Mouse (Mus musculus): ENCODE data around the gene Xntrpc.
"Not testable (repeated sequence)": the region's sequence is repeated elsewhere in the genome, so short reads cannot be mapped to it uniquely, and the experiment has no call there.

The Xntrpc gene

DNA sequence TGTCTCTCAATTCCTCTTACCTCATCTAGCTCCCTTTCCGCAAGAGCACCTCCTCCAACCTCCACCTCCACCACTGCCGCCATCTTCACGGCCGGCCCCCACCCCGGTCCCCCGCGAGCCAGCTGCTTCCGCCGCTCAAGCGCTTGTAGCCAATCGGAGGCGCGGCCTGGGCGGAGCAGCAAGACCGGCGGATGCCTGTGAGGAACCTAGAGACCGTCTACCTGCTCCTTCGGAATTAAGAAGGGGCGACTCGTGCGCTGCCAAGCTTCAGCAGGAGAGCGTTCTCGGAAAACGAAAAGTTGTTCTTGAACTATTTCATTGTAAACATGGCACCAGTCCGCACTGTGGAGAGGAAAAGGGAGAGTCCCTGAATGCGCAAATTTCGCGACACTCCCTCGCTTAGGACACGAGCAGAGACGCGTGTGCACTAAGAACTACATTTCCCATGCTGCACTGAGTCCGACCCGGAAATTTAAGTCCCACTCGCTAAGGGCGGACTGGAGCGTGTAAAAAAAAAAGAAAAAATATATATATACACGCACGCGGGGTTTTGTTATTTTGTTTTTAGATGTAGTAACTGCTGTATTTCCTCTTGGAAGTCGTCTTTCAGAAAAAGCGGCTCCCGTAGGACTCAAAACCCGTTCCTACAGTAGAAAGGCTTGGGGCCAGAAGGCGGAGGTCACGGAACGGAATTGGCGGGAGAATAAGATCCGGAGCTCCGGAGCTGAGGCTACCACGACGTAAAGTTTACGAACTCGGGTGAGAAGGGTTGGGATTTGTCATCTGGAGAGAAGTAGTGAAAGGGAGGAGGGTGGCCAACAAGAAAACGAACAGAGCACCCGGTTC lies at the start of gene Xntrpc, which contains the start of the genes Rnf121 and Xndc1:
Xntrpc (plus strand) TSS at position 668 of the 846 bp plus-strand sequence.
Rnf121 (minus strand) TSS at position 424 of the 846 bp plus-strand sequence.
Xndc1 (plus strand) TSS at position 466 of the 846 bp plus-strand sequence.
- DNase-seq (ENCODE audit: low spot score) = peak; percentile 92

DNA sequence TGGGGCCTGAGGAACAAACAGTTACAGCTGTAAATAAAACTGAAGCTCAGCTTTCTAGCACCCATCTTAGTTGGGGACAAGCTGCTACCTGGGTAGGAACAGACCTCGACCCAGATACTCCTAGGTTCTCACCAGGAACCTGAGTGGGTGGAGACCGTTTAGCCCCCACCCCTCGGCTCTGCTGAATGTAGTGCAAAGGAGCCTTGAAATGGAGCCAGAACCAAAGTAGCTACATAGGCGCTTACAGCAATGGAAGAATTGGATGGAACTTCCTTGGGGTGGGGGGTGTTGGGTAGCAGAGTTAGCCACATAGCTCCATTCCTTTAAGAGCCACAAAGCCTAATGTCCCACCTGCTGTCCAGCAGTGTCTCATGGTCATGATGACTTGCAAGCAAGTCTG lies 48.6 kb upstream of the Xntrpc start:
- no peak for DNase-seq (ENCODE audit: low spot score)

DNA sequence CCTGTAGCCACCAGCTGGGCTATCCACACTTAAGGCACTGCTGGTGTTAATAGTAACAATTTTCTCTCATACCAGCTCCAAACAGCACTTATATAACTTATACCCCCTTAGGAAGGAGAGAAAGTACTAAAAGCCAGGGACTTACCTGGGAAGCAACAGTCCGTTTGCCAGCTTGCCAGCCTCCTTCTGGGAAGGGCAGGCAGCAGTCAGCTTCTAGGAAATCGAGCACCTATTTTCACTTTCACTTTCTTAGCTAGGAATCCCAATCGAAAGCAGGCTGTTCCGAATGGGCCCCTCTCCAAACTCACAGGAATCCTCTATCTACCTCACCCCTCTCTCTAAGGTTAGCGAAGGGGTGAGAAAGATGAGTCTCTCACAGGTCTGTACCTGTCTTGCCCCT lies 48.1 kb upstream of the Xntrpc start:
- DNase-seq (ENCODE audit: low spot score) = no peak

DNA sequence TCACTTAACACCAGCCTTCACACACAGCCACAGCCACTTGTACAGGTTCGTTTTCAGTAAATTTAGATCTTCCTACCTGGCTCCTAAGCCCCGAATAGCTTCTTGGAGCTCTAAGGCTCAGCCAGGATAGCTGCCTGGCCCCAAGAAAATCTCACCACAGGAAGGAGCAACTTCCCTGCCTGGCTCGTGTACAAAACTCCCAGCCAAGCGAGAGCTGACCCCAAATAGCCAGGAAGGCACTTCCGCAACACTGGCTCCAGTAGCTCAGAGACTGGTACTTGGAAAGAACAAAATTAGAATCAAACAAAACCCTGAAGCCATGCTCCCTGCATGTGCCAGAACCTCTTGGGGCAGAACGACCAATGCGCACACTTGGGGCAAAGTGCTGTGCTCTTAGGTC lies 47.5 kb upstream of the Xntrpc start:
- no peak for DNase-seq (ENCODE audit: low spot score)

DNA sequence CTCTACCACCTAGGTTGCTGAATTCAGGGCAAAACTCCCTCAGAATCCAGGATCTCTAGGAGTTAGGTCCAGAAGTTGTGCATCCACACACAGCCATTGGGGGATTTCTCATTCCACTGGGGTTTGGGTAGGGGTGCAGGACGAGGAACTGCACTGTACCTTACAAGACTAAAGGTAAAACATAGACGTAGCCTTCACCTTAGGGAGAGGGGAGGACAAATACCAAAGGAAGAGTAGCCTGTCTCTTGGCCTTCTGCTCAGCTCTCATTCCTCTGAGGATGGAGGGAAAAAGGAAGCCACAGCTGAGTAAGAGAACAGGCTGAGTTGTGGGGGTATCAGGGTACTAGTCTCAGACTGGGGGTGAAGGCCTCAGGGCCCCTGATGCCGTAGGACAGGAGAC lies 46.9 kb upstream of the Xntrpc start, which contains the start of gene Il18bp:
Il18bp (minus strand) TSS at position 101 of the 400 bp plus-strand sequence.
- DNase-seq (ENCODE audit: low spot score) = no peak

DNA sequence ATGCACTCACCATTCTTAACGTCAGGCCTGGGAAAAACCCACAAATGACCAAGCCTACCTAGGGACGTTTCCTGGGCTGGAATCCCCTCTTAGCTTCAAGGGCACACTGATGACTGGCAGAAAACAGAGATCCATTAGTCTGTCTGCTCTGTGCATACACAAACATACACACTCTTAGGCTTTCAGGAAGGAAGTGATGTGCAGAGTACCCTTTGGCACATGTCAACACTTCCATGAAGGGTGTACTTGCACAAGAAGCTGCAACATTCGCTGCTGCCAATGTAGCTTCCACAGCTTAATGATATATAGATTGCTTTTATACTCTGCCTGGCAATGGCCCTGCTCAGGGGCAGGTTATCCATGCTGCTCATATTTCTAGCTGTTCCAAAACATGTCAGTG lies 46.2 kb upstream of the Xntrpc start:
- no peak for DNase-seq (ENCODE audit: low spot score)

DNA sequence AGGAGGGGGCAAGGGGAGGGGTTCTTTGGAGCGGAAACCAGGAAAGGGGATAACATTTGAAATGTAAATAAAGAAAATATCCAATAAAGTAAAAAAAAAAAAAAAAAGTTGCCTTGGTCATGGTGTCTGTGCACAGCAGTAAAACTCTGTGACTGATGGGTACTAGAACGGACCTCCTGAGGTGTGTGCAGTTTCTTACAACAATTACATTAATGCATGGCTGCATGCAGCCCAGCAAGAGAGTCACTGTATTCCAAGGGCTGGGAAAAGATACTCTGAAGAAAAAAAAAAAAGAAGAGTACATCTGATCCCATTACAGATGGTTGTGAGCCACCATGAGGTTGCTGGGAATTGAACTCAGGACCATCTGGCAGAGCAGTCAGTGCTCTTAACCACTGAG lies 44.6 kb upstream of the Xntrpc start:
- not testable (repeated sequence) for DNase-seq (ENCODE audit: low spot score)

DNA sequence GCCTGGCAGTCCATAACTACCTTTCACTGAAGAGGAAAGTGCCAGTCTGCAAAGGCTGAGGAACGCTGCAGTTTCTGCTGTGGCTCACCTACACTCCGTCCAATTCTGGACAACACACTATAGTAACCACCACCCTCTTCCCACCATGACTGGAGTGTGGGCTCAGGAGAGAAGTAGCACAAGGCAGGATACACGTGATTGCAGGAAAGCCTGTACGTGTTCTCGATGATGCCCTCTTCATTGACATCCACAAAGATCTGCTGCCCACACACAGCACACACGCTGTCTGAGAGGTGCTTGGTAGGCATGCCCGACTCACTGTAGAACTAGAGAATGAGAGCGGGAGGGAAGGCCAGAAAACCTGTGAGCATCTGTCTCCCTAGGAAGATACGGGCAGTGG lies 41.7 kb upstream of the Xntrpc start:
- DNase-seq (ENCODE audit: low spot score) = no peak

DNA sequence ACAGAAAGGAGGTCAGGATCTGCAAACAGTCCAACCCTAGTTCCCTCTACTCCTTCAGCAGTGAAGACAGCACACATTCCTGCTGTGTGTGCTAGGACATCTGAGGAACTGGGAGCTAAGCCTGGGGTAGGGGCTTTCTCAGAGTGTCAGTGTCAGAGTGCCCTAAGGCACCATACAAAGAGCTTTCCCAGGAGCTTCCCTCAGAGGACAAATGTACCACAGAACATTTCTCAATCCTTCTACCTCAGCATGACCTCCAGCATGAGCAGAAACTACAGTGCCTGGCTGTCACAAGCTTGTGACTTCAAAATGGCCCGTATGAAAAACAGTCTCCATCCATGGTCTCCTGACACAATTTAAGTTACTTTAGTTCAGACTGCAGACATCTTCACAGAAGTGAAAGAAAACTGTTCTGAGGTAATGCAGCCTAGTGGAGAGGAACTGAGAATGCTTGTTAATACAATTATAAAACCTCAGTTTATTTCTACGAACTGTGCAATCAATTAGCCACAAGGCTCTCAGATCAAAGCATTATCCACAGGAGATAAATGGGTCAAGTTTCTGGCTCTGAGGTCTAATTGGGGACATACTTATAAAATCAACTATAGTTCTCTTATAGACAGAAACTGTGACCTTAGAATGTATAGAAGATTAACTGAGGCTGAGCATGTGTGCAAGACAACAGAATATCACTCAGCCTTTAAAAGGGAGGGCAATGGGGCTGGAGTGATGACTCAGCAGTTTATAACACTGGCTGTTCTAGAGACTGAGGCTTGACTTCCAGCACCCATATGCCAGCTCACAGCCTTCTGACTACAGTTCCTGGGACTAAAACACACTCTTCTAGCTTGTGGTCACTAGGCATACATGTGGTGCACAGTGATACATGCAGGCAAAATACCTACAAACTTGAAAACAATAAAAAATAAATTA lies 40.1 kb upstream of the Xntrpc start:
- no peak for DNase-seq (ENCODE audit: low spot score)

DNA sequence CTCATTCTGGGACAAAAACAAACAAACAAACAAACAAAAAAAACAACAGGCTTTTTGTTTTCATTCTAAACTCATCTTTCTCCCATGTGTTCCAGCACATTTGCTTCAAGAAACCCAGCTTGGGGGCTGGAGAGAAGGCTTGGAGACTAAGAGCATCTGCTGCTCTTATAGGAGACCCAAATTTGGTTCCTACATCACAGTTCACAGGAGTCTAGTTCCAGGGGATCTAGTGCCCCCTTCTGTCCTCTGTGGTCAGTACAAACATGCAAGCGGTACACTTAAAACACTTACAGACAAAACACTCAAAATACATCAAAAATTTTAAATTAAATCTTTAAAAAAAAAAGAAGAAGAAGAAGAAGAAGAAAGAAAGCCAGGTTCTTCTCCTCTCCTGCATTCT lies 30.6 kb upstream of the Xntrpc start:
- DNase-seq (ENCODE audit: low spot score) = no peak

DNA sequence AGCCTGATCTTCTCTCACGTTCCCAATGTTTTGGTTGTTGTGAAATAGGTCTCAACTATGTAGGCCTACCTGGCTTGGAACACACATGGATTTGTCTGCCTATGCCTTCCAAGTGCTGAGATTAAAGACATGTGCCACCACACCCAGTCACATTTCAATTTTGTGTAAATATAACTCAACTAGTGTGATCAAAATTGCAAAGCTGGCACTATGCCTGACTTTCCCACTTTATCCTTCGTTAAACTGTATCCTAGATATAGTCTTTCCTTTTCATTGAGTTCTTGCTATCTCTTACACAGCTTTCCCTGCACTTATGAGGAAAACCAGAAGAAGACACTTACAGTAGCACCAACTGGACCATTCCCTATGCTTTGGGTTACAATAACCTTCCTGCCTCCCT lies 30.0 kb upstream of the Xntrpc start:
- DNase-seq (ENCODE audit: low spot score) = no peak

DNA sequence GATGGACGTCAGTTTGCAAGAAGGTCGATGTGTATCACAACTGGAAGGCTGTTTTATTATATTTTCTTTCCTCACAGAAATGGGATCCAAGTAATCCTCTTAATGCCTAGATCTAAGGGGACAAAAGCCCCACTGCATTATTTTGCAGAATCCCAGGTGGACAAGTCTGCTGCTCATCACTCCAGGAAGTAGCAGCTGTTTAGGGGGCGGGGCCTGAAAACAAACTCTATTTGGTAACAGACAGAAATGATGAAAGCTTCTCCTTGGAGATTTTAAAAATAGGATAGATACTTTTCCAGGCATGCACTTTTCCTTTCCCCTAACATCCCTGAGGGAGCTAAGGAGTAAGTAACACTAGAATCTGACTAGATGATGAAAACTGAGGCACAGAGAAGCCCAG lies 28.2 kb upstream of the Xntrpc start:
- DNase-seq (ENCODE audit: low spot score) = no peak

DNA sequence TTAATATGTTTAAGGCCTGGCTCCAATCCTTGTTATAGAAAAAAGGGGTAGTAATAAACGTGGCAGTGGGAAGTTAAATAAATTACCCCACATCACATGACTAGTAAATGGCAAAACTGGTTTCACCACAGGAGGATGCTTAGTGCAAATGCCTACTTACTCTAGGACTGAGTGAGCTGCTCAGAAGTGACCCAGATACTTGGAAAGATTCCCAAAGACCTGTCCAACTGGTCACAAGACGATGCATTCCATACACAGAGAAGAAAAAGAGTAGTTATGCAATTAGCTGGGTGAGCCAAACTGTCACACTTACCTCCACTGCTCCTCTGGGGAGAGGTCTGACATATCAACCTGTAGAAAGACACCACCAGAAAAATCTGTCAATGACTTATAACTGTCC lies 23.2 kb upstream of the Xntrpc start:
- DNase-seq (ENCODE audit: low spot score) = no peak

DNA sequence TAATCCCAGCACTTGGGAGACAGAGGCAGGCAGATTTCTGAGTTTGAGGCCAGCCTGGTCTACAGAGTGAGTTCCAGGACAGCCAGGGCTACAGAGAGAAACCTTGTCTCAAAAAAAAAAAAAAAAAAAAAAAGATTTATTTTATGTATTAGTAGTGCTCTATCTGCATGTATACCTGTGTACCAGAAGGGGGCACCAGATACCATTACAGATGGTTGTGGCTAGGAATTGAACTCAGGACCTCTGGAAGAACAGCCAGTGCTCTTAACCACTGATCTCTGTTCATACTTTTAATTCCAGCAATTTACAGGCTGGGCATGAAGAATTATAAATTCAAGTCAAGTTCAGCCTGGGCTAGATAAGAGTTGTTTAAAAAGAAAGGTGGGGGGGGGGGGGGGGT lies 17.0 kb upstream of the Xntrpc start:
- DNase-seq (ENCODE audit: low spot score) = not testable (repeated sequence)

DNA sequence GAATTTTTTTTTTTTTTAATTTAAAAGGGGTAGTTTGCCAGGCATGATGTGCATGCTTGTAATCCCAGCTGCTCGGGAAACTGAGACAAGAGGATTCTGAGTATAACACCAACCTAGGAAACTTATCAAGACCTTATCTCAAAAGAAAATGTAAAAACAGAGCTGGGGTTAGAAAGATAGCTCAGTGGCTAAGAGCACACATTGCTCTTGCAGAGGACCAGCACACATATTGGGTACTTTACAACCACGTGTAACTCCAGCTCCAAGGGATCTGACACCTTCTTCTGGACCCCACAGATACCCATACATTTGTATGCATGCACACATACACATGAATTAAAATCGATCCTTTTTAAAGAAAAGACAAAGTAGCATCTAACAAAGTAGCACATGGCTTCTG lies 4.2 kb upstream of the Xntrpc start:
- DNase-seq (ENCODE audit: low spot score) = no peak

DNA sequence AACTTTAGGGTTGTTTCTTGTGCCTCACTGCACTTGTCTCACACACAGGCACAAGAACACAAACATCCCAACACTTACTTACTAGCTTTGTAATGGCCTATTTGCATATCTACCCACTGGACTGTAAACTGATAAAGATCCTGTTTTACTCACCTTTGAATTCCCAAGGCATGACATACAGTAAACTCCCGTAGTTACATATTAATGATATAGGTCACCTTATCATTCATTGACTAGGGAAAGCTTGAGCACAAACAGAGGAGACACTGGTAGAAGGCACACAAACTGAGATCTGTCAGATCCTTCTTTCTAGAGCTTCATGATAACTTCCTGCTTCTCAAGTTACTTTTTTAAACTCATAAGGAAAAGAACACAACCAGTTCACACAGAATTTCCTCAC lies 3.3 kb upstream of the Xntrpc start:
- no peak for DNase-seq (ENCODE audit: low spot score)

DNA sequence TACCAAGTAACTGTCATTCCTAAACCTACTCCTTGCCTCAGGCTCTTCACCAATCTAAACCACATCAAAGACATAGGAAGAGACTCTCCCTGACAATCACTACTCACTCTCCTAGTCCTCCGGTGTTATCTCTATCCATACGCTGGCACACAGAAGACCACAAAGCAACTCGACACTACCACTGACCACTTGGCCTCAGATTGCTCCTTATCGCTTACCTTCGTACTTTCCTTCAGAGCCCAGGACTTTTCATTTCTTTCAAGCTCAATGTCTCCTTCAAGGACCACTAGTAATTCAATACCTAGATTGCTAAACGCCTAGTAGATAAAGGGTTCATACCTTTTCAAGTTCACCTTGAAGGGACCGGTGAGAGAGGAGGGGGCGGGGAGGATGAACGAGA lies 1.6 kb upstream of the Xntrpc start:
- no peak for DNase-seq (ENCODE audit: low spot score)

DNA sequence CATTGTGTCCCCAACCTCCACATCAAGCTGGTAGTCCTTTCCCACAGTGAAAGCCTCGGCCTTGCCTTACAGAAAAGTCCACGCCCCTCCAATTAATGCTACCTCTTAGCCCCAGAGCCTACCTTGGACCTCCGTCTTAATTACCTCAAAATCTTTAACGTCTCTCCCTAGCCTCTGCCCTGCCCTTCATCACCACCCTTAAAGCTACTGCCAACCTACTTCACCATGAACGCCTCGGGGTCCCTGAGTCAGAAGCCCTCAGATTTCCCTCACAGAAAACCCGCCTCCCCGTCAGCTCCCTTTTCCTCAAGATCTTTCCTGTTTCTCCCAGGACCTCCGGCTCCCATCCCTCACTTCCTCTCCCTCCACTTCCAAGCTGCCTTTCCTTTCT lies 863 bp upstream of the Xntrpc start:
- no peak for DNase-seq (ENCODE audit: low spot score)

DNA sequence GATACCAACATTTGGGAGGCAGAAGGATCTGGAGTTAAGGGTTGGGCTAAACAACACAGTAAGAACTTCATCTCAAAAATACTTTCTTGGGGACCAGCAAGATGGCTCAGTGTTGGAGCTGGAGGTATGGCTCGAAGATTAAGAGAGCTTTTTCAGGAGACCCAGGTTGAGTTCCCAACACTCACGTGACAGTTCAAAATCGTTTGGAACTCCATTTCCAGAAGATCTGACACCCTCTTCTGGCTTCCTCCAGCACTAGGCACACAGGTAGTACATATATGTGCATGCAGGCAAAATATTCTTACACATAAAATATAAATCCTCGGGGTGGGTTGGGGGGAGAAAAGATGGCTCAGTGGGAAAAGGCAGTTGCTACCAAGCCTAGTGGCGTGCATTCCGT lies 850 bp downstream of the Xntrpc start:
- no peak for DNase-seq (ENCODE audit: low spot score)

DNA sequence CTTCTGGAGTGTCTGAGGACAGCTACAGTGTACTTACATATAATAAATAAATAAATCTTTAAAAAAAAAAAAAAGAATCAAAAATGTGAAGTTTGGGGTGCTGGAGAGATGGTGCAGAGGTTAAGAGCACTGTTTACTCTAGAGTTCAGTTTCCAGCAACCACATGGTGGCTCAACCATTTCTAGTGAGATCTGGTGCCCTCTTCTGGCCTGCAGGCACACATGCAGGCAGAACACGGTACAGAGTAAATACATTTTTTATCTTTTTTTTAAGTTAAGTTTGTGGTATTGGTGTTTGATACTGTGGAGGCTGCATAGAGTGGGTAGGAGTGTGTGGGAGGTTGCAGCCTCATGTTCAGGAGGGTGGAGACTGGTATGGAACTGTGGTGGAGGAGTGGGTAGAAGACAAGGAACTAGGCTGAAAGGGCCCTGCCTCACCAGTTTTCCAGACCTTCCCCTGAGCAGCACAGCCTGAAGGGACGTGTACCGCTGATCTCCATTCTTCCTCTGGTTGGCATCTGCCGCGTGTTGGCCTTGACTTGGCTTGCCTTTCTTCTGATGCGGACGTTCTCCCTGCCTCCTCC lies 11.3 kb downstream of the Xntrpc start:
- DNase-seq (ENCODE audit: low spot score) = no peak

DNA sequence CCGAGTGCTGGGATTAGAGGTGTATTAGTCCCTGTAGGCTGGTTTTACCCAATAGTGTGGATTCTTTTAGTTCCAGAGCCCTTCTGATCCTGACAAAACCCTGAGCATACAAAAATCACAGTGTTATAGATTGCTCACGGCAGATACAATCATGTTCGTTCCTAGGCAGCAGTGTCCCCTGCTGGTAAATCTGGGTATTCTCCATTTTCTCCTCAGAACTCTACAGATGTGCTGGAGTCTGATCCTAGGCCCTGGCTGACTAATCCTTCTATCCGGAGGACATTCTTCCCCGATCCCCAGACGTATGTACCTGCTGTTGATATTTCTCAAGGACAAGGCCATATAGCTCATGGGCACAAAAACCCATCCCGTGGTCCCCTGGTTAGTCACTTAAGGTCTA lies 13.0 kb downstream of the Xntrpc start:
- peak; percentile 46 for DNase-seq (ENCODE audit: low spot score)

DNA sequence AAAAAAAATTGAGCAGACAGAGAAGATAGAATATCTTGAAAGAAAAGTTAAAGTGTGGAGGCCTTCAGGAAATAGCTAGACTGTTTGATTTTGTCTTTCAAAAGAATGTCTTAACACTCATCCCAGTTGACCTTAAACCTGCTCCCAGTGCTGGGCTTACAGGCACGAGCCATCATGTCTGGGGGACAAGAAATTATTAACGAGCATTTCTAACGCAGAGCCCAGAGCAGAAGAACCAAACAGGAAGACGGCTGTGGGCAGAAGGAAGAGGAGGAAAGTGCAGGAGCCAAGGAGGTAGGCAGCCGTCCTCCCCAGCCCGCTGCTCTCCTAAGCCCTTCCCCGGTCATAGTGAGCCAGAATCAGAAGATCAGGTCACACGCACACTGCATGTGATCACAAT lies 14.8 kb downstream of the Xntrpc start:
- no peak for DNase-seq (ENCODE audit: low spot score)

DNA sequence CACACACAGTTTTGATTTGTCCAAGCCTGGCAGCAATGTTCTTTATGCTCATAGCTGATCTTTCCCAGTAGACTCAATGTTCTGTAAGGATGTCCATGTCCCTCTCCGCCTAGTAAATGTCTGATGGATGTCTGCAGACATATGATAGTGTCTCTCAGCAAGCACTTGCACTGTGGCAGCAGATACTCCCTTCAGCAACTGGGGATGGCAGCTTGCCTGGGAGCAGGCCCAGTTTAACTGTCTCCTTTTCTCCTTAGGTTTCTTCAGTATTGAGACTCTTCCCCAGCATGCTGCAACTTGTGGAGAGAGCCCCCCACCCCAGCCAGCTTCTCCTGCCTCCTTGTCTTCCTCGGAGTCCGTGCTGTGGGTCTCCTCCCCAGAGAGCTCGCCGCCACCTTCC lies 16.3 kb downstream of the Xntrpc start:
- DNase-seq (ENCODE audit: low spot score) = no peak
